ENCODE assay signal across 8 mouse cellular contexts in the genomic region with DNA sequence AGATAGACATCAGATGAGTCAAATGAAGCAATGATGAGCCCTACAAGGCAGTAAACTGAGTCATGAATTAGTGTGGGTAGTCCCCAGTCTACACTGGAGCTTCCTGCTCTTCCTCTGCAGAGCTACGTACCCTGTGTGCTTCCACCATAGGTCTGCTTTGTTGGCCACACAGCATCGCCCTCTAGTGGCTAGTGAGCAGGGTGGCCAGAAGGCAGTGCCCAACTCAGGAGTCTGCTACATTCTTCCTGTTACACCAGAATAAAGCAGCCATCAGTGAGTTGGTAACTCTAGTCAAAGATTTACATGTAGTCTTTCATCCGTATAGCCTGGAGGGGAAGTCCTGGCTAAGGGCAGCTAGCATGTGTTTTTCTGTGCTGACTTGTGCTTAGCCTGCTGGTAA. TPM values are rescaled to one million over a fixed set of nuclear protein-coding genes. Genes with fewer than 3 reads are reported as not detected.
A peak's percentile ranks its signal among the peaks of the same experiment; 100 is the strongest.
DNase-seq lines count a peak whose midpoint lies in the region; ATAC-seq and TF ChIP-seq lines count a peak whose summit lies in the region.

No protein-coding gene starts in this region.

- H3K4me1 ChIP-seq in limb, embryonic 10.5 days = no peaks in the 10 kb centered on the region
- H3K4me1 ChIP-seq in midbrain, embryonic 12.5 days = no peaks in the 10 kb centered on the region
- no peaks in the 10 kb centered on the region; the same call in 1 of the 2 replicates for H3K4me1 ChIP-seq in spleen, adult 2 months (ENCODE audit: control insufficient read depth, insufficient read depth, insufficient read length)

- peak; percentile 69 to 73 for DNase-seq in left cerebral cortex, adult 18-20 months (ENCODE audit: low spot score in 2 of 2)
- no peak for DNase-seq in left cerebral cortex, adult 11 months (ENCODE audit: low spot score)
- peak; percentile 70 for DNase-seq in cerebellum, adult 9-11 months
- DNase-seq in frontal cortex, postnatal 36 days (ENCODE audit: low spot score in 2 of 2) = peak; percentile 55 to 66
- DNase-seq in limb, embryonic 10.5 days (ENCODE audit: low spot score) = peak; percentile 68
- DNase-seq in spleen, adult 2 months (ENCODE audit: low read depth in 1 of 2, low spot score in 2 of 2) = peak; percentile 79 to 80

- ATAC-seq in inflammation-experienced regulatory T-cells, adult 6 months = peak; percentile 81
- peak; percentile 54; the same call in 1 of the 2 replicates for ATAC-seq in midbrain, embryonic 12.5 days (ENCODE audit: low FRiP score, low read depth)

- no peak overlapping the region for H3K9ac ChIP-seq in midbrain, embryonic 12.5 days (replicated peaks)

- 34% methylated on average over 3 of the region's 3 CpGs for WGBS in limb, embryonic 10.5 days
- 22% methylated on average over 3 of the region's 3 CpGs for WGBS in midbrain, embryonic 12.5 days
- WGBS in spleen, adult 2 months = 7% methylated on average over 3 of the region's 3 CpGs

- no peak overlapping the region for H3K4me3 ChIP-seq in limb, embryonic 10.5 days
- no peak overlapping the region for H3K4me3 ChIP-seq in midbrain, embryonic 12.5 days
- no peak overlapping the region for H3K4me3 ChIP-seq in spleen, adult 2 months (ENCODE audit: extremely low read depth, insufficient read depth, insufficient read length)

- no peak for TF ChIP-seq POLR2A in spleen, adult 2 months (IDR thresholded peaks at IDR 0.05; ENCODE audit: low read depth, low read length)

- TF ChIP-seq CTCF in spleen, adult 2 months (IDR thresholded peaks at IDR 0.05; ENCODE audit: extremely low read depth, insufficient read depth, insufficient read length, insufficient replicate concordance) = peak; percentile 87; the same call in 1 of the 2 replicates

- peaks cover 95% of the 10 kb centered on the region for H3K36me3 ChIP-seq in limb, embryonic 10.5 days
- H3K36me3 ChIP-seq in midbrain, embryonic 12.5 days = peaks cover 90% of the 10 kb centered on the region
- peaks cover 24% of the 10 kb centered on the region for H3K36me3 ChIP-seq in spleen, adult 2 months (ENCODE audit: control insufficient read depth, insufficient read depth, low read length)

- no peak overlapping the region for H3K4me2 ChIP-seq in midbrain, embryonic 12.5 days (replicated peaks)

- H3K27ac ChIP-seq in limb, embryonic 10.5 days = no peak overlapping the region
- no peak overlapping the region for H3K27ac ChIP-seq in midbrain, embryonic 12.5 days (replicated peaks)
- no peak overlapping the region for H3K27ac ChIP-seq in spleen, adult 2 months (ENCODE audit: insufficient read depth, low read length)

- no peaks in the 10 kb centered on the region for H3K9me3 ChIP-seq in limb, embryonic 10.5 days (replicated peaks)
- no peaks in the 10 kb centered on the region for H3K9me3 ChIP-seq in midbrain, embryonic 12.5 days

- no peaks in the 10 kb centered on the region for H3K27me3 ChIP-seq in limb, embryonic 10.5 days (ENCODE audit: low read depth, poor library complexity, severe bottlenecking)
- H3K27me3 ChIP-seq in midbrain, embryonic 12.5 days = no peaks in the 10 kb centered on the region
- no peaks in the 10 kb centered on the region for H3K27me3 ChIP-seq in spleen, adult 2 months (ENCODE audit: control insufficient read depth, insufficient read depth, low read length)

RNA-seq across cellular contexts. Expression of gene Acvr1b, which starts 24.4 kb away (rescaled TPM):
- total RNA-seq in left cerebral cortex, adult 18-20 months (2021) = 100 to 1,000 TPM; 102 to 112 TPM
- polyA plus RNA-seq in inflammation-experienced regulatory T-cells, adult 6 months (2017; shearing (Covaris generic)) = 1 to 10 TPM in 2 of 3 experiments, under 1 TPM in 1; 0.53 to 4.0 (median 3.6) TPM
- 5.0 and 5.7 TPM in 2 replicates for polyA plus RNA-seq in limb, embryonic 10.5 days (2016; fragmentation: Nextera tagmentation; extraction: Ambion mirVana)
- polyA plus RNA-seq in midbrain, embryonic 12.5 days (2016; fragmentation: Nextera tagmentation; extraction: Ambion mirVana) = 12.6 and 14.8 TPM in 2 replicates
- polyA plus RNA-seq in spleen, adult 2 months (2012; rRNA removed) = 17.9 and 20.2 TPM in 2 replicates

RNA-seq across cellular contexts. Expression of gene Grasp, which starts 25.8 kb away (rescaled TPM):
- 100 to 1,000 TPM in 1 of 2 experiments, 10 to 100 TPM in 1; 77.7 to 111 TPM for total RNA-seq in left cerebral cortex, adult 18-20 months (2021)
- under 1 TPM; 0.18 to 0.50 (median 0.28) TPM for polyA plus RNA-seq in inflammation-experienced regulatory T-cells, adult 6 months (2017; shearing (Covaris generic))
- polyA plus RNA-seq in limb, embryonic 10.5 days (2016; fragmentation: Nextera tagmentation; extraction: Ambion mirVana) = 5.4 and 6.9 TPM in 2 replicates
- polyA plus RNA-seq in midbrain, embryonic 12.5 days (2016; fragmentation: Nextera tagmentation; extraction: Ambion mirVana) = 5.5 and 5.9 TPM in 2 replicates
- polyA plus RNA-seq in spleen, adult 2 months (2012; rRNA removed) = 5.6 and 6.5 TPM in 2 replicates

RNA-seq across cellular contexts. Expression of gene Nr4a1, which starts 55.9 kb away (rescaled TPM):
- 100 to 1,000 TPM; 171 to 181 TPM for total RNA-seq in left cerebral cortex, adult 18-20 months (2021)
- polyA plus RNA-seq in inflammation-experienced regulatory T-cells, adult 6 months (2017; shearing (Covaris generic)) = 10 to 100 TPM; 46.4 to 73.4 (median 68.3) TPM
- 4.1 and 7.1 TPM in 2 replicates for polyA plus RNA-seq in limb, embryonic 10.5 days (2016; fragmentation: Nextera tagmentation; extraction: Ambion mirVana)
- polyA plus RNA-seq in midbrain, embryonic 12.5 days (2016; fragmentation: Nextera tagmentation; extraction: Ambion mirVana) = 3.4 and 4.0 TPM in 2 replicates
- polyA plus RNA-seq in spleen, adult 2 months (2012; rRNA removed) = 50.3 and 63.8 TPM in 2 replicates
